Mouse (Mus musculus): ENCODE measurements at regions not wholly inside any gene's neighbourhood (a gene's known extent, or its start where the extent isn't known, plus 50 kb on each side); places are given as distances from the start of the nearest gene placed in this dataset.

DNA sequence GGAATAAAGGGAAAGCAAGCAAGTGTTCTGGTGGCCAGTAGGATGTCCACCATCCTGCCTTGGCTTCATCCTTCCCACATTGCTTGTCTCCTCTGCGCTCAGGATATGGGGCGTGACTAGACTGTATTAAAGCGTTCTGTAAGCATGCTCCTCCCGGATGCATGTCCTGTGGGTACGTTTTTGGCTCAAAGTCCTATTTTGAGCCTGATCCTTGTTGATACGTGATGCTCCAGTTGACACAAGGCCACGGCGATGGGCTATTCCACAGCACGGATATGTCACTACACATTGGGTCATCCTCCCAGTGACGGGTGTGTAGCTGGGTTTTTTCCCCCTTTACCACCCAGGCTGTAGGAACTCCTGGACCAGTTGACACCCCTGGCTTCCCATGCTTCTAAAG is 110.6 kb downstream of the Mn1 start:
- TF ChIP-seq POLR2A (IDR thresholded peaks at IDR 0.05; ENCODE audit: borderline replicate concordance, control insufficient read depth, low read depth, low read length) (no peak), CTCF (IDR thresholded peaks at IDR 0.05; ENCODE audit: control insufficient read depth, insufficient read depth, low read length) (no peak)

Data from bone marrow, adult 2 months (tissue).